Mouse (Mus musculus): ENCODE results near the gene Cnp. TPM values are rescaled to one million over a fixed set of nuclear protein-coding genes. Genes with fewer than 3 reads are reported as not detected.
"Not testable (repeated sequence)": the region's sequence is repeated elsewhere in the genome, so short reads cannot be mapped to it uniquely, and the experiment has no call there.

The Cnp gene
- total RNA-seq, 2 experiments from 2014 or later: 1.9 to 4.3 TPM

GRCm38 (mm10) chr11:100616332-100616731 lies 41.6 kb downstream of the Cnp start:
- no peak for ATAC-seq (replicated peaks; ENCODE audit: low FRiP score, poor library complexity, severe bottlenecking)

GRCm38 (mm10) chr11:100616836-100617235 lies 42.1 kb downstream of the Cnp start:
- ATAC-seq (replicated peaks; ENCODE audit: low FRiP score, poor library complexity, severe bottlenecking): not testable (repeated sequence)

GRCm38 (mm10) chr11:100617480-100617879 lies 42.8 kb downstream of the Cnp start:
- ATAC-seq (replicated peaks; ENCODE audit: low FRiP score, poor library complexity, severe bottlenecking): no peak

GRCm38 (mm10) chr11:100618761-100619484 lies 44.2 kb downstream of the Cnp start, which contains the start of gene Nkiras2:
Nkiras2 (plus strand) TSS chr11:100619244.
- ATAC-seq (replicated peaks; ENCODE audit: low FRiP score, poor library complexity, severe bottlenecking): peak; percentile 21

GRCm38 (mm10) chr11:100619485-100619975 lies 44.8 kb downstream of the Cnp start:
- ATAC-seq (replicated peaks; ENCODE audit: low FRiP score, poor library complexity, severe bottlenecking): peak; percentile 91

GRCm38 (mm10) chr11:100619982-100620381 lies 45.3 kb downstream of the Cnp start, which contains the start of gene Dnajc7:
Dnajc7 (minus strand) TSS chr11:100620168.
- no peak; the same call in 1 of the 2 replicates for ATAC-seq (replicated peaks; ENCODE audit: low FRiP score, poor library complexity, severe bottlenecking)

- peak; percentile 79 for ATAC-seq (replicated peaks; ENCODE audit: low FRiP score, poor library complexity, severe bottlenecking)
These were observed 48.0 kb downstream of the Cnp start for GRCm38 (mm10) chr11:100622714-100623113.

- ATAC-seq (replicated peaks; ENCODE audit: low FRiP score, poor library complexity, severe bottlenecking): no peak
These were observed 49.2 kb downstream of the Cnp start for GRCm38 (mm10) chr11:100623867-100624266.

- no peak for ATAC-seq (replicated peaks; ENCODE audit: low FRiP score, poor library complexity, severe bottlenecking)
These were observed 51.3 kb downstream of the Cnp start for GRCm38 (mm10) chr11:100625754-100626700.

GRCm38 (mm10) chr11:100626701-100627195 lies 52.0 kb downstream of the Cnp start:
- peak; percentile 60; the same call in 1 of the 2 replicates for ATAC-seq (replicated peaks; ENCODE audit: low FRiP score, poor library complexity, severe bottlenecking)

GRCm38 (mm10) chr11:100628056-100628455 lies 53.4 kb downstream of the Cnp start:
- no peak for ATAC-seq (replicated peaks; ENCODE audit: low FRiP score, poor library complexity, severe bottlenecking)

GRCm38 (mm10) chr11:100628862-100629352 lies 54.2 kb downstream of the Cnp start:
- ATAC-seq (replicated peaks; ENCODE audit: low FRiP score, poor library complexity, severe bottlenecking): no peak

- no peak for ATAC-seq (replicated peaks; ENCODE audit: low FRiP score, poor library complexity, severe bottlenecking)
These were observed 59.8 kb downstream of the Cnp start for GRCm38 (mm10) chr11:100634530-100634929.

GRCm38 (mm10) chr11:100640159-100640906 lies 65.6 kb downstream of the Cnp start:
- ATAC-seq (replicated peaks; ENCODE audit: low FRiP score, poor library complexity, severe bottlenecking): no peak

Other genes starting within 250 kb of the Cnp start
- gene Gast, start 240.5 kb upstream of the Cnp start, total RNA-seq (2015; ENCODE audit: low replicate concordance): not detected in 2 replicates
- gene Gast, start 240.5 kb upstream of the Cnp start, total RNA-seq (2017; ENCODE audit: low replicate concordance): not detected in 2 replicates
- not detected in 2 replicates for gene Hap1, start 218.8 kb upstream of the Cnp start, total RNA-seq (2015; ENCODE audit: low replicate concordance)
- not detected in 2 replicates for gene Hap1, start 218.8 kb upstream of the Cnp start, total RNA-seq (2017; ENCODE audit: low replicate concordance)
- gene Jup, start 177.1 kb upstream of the Cnp start, total RNA-seq (2015; ENCODE audit: low replicate concordance): 1.5 and 2.3 TPM in 2 replicates
- gene Jup, start 177.1 kb upstream of the Cnp start, total RNA-seq (2017; ENCODE audit: low replicate concordance): 0.28 and 1.8 TPM in 2 replicates
- not detected in 2 replicates for gene P3h4, start 160.1 kb upstream of the Cnp start, total RNA-seq (2015; ENCODE audit: low replicate concordance)
- not detected in 2 replicates for gene P3h4, start 160.1 kb upstream of the Cnp start, total RNA-seq (2017; ENCODE audit: low replicate concordance)
- gene Fkbp10, start 159.2 kb upstream of the Cnp start, total RNA-seq (2015; ENCODE audit: low replicate concordance): not detected in 2 replicates
- not detected in 2 replicates for gene Fkbp10, start 159.2 kb upstream of the Cnp start, total RNA-seq (2017; ENCODE audit: low replicate concordance)
- gene Nt5c3b, start 133.1 kb upstream of the Cnp start, total RNA-seq (2015; ENCODE audit: low replicate concordance): 2.1 and 10.0 TPM in 2 replicates
- 1.7 and 6.3 TPM in 2 replicates for gene Nt5c3b, start 133.1 kb upstream of the Cnp start, total RNA-seq (2017; ENCODE audit: low replicate concordance)
- gene Klhl10, start 133.0 kb upstream of the Cnp start, total RNA-seq (2015; ENCODE audit: low replicate concordance): not detected in 2 replicates
- gene Klhl10, start 133.0 kb upstream of the Cnp start, total RNA-seq (2017; ENCODE audit: low replicate concordance): not detected in 2 replicates
- gene Klhl11, start 102.2 kb upstream of the Cnp start, total RNA-seq (2015; ENCODE audit: low replicate concordance): 2.3 and 3.7 TPM in 2 replicates
- 5.3 and 7.2 TPM in 2 replicates for gene Klhl11, start 102.2 kb upstream of the Cnp start, total RNA-seq (2017; ENCODE audit: low replicate concordance)
- 29.0 and 34.4 TPM in 2 replicates for gene Acly, start 46.9 kb upstream of the Cnp start, total RNA-seq (2015; ENCODE audit: low replicate concordance)
- gene Acly, start 46.9 kb upstream of the Cnp start, total RNA-seq (2017; ENCODE audit: low replicate concordance): 16.2 and 28.4 TPM in 2 replicates
- gene Ttc25, start 29.3 kb upstream of the Cnp start, total RNA-seq (2015; ENCODE audit: low replicate concordance): not detected in 2 replicates
- not detected in 2 replicates for gene Ttc25, start 29.3 kb upstream of the Cnp start, total RNA-seq (2017; ENCODE audit: low replicate concordance)
- 10.2 and 18.2 TPM in 2 replicates for gene Nkiras2, start 44.3 kb downstream of the Cnp start, total RNA-seq (2015; ENCODE audit: low replicate concordance)
- 7.3 and 11.2 TPM in 2 replicates for gene Nkiras2, start 44.3 kb downstream of the Cnp start, total RNA-seq (2017; ENCODE audit: low replicate concordance)
- 31.8 and 31.9 TPM in 2 replicates for gene Dnajc7, start 45.3 kb downstream of the Cnp start, total RNA-seq (2015; ENCODE audit: low replicate concordance)
- 25.8 and 50.7 TPM in 2 replicates for gene Dnajc7, start 45.3 kb downstream of the Cnp start, total RNA-seq (2017; ENCODE audit: low replicate concordance)
- gene Zfp385c, start 117.6 kb downstream of the Cnp start, total RNA-seq (2015; ENCODE audit: low replicate concordance): 0.63 TPM in 1 of 2 replicates, not detected in the other
- not detected in 2 replicates for gene Zfp385c, start 117.6 kb downstream of the Cnp start, total RNA-seq (2017; ENCODE audit: low replicate concordance)
- gene Dhx58, start 129.4 kb downstream of the Cnp start, total RNA-seq (2015; ENCODE audit: low replicate concordance): 8.4 and 14.0 TPM in 2 replicates
- 8.8 and 22.0 TPM in 2 replicates for gene Dhx58, start 129.4 kb downstream of the Cnp start, total RNA-seq (2017; ENCODE audit: low replicate concordance)
- 6.0 and 10.9 TPM in 2 replicates for gene Kat2a, start 137.6 kb downstream of the Cnp start, total RNA-seq (2015; ENCODE audit: low replicate concordance)
- gene Kat2a, start 137.6 kb downstream of the Cnp start, total RNA-seq (2017; ENCODE audit: low replicate concordance): 3.1 and 6.6 TPM in 2 replicates
- gene Hspb9, start 138.9 kb downstream of the Cnp start, total RNA-seq (2015; ENCODE audit: low replicate concordance): not detected in 2 replicates
- gene Hspb9, start 138.9 kb downstream of the Cnp start, total RNA-seq (2017; ENCODE audit: low replicate concordance): not detected in 2 replicates
- 61.4 and 79.7 TPM in 2 replicates for gene Rab5c, start 163.3 kb downstream of the Cnp start, total RNA-seq (2015; ENCODE audit: low replicate concordance)
- 52.2 and 70.8 TPM in 2 replicates for gene Rab5c, start 163.3 kb downstream of the Cnp start, total RNA-seq (2017; ENCODE audit: low replicate concordance)
- gene Kcnh4, start 185.0 kb downstream of the Cnp start, total RNA-seq (2015; ENCODE audit: low replicate concordance): not detected in 2 replicates
- not detected in 2 replicates for gene Kcnh4, start 185.0 kb downstream of the Cnp start, total RNA-seq (2017; ENCODE audit: low replicate concordance)
- not detected in 2 replicates for gene Hcrt, start 188.0 kb downstream of the Cnp start, total RNA-seq (2015; ENCODE audit: low replicate concordance)
- not detected in 2 replicates for gene Hcrt, start 188.0 kb downstream of the Cnp start, total RNA-seq (2017; ENCODE audit: low replicate concordance)
- gene Ghdc, start 196.1 kb downstream of the Cnp start, total RNA-seq (2015; ENCODE audit: low replicate concordance): 1.5 and 1.7 TPM in 2 replicates
- 1.4 and 2.3 TPM in 2 replicates for gene Ghdc, start 196.1 kb downstream of the Cnp start, total RNA-seq (2017; ENCODE audit: low replicate concordance)

All from erythroblast, adult 5-6 weeks (primary cell).